Mouse (Mus musculus): ENCODE data around the gene Ercc8.

Gene Ercc8

DNA sequence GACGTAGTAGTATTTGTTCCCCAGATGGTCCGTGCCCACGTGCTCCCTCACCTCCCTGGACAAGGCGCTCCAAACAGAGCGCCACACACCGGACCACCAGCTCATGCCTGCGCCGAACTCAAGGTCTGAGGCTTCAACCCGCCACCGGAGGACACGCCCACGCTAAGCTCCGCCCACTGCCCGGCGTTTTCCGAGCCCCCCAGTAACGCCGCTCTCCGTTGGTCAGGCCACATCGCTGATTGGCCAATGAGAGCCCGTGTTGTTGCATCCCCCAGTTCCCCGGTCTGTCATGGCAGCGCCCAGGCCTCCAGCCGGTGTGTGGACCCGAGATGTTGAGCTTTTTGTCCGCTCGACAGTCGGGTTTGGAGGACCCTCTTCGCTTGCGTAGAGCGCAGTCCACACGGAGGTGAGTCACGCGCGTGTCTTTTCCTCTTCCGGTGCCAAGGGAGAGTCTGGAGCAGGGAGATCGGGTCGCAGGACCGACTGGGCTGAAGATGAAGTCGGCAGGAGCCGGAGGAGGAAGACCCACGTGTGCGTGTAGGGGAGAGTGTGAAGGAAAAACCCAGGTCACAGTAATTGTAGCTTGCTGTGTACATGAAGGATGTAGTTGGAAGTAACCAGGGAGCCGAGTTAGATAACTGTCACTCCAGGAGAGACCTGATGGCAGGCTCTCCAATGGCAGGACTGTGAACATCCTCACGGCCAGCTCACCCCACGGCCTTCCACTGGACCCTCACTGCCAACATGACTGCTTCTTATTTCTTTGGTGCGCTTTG lies at the start of gene Ercc8, which contains the start of gene Ndufaf2:
Gene Ercc8 (plus strand): TSS at position 267 of the 776 bp plus-strand sequence.
Gene Ndufaf2 (minus strand): TSS at position 159 of the 776 bp plus-strand sequence.
- peak; percentile 98 for DNase-seq

DNA sequence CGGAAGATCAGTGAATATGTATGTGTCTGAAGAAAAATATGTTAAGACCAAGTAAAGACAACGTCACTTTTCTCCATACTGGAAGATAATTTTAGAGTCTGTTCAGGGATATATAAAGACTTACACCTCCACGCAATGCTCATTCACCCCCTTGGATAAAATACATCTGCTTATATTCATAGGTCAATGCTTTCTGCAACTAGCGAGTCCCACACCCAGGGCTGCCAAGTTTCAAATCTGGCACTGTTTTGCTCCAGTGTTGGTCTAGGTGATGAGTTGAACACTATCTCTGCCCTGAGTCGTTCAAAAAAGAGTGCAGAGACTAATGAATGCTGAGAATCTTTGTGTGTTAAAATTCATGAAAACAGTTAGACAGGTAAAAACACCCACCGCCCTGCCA lies 47.6 kb upstream of the Ercc8 start:
- DNase-seq = no peak

DNA sequence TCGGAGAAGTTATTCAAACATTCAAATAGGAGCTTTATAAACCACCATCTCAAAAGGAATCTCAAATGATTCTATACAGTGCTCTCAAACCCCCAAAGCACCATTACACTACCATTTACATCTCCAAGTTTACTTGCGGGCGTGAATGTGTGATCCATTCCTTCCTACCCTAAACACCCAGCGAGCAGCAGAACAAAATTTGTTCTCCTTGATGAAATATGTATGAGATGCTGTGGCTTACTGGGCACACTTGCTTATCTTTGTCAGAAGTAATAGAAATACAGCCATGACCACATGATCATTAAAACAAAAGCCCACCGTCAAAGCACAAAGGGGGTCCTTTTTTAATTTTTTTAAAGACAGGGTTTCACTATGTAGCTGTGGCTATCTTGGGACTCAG lies 45.0 kb upstream of the Ercc8 start:
- DNase-seq = no peak

DNA sequence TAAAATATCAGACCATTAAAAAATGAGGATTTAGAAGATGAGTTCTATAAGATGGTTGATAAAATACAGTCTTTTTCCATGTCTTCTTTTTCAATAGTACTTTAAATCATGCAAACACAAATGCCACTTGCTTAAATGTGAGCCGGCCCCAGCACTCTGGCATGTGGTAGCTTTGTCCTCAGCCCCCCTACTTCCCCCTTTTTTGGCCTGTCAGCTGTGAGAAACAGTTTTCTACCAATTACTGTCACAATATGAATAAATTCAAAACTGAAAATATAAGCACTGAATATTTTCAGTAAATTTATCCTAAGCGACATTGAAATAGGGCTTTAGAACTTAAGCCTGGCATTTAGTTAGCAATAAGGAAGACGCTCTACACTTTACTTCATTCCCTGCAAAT lies 44.3 kb upstream of the Ercc8 start:
- no peak for DNase-seq

DNA sequence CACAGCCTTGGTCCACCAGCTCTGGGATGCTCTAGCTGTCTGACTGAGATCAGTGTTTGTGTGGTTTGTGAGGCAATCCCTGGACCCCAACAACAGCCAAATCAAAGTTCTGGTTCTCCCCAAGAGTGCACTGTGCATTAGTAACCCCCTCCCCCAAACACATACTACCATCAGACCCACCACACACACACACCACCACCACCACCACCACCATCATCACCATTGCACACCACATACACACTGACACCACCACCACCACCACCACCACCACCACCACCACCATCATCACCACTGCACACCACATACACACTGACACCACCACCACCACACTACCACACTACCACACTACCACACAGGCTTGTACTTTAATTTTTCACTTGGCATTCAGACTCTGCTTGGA lies 40.9 kb upstream of the Ercc8 start:
- DNase-seq = no peak

DNA sequence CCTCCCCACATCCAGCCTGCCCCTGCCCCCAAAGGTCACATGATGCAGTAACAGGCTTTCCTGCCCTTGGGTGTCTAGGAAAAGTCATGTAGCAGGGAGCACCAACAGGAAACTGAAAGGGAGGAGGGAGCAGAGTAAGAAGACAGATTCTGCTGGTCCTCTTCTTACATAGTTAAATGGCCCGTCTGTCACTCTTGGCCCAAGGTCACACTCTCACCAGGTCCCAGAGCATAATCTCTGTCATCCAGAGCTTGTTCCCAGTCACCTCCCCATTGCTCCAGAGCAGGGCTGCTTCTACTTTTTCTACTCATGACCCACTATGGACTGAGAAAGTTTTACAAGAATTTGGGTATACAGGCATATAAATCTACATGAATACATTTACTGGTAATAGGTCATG lies 40.3 kb upstream of the Ercc8 start:
- peak; percentile 38 to 62 for DNase-seq

DNA sequence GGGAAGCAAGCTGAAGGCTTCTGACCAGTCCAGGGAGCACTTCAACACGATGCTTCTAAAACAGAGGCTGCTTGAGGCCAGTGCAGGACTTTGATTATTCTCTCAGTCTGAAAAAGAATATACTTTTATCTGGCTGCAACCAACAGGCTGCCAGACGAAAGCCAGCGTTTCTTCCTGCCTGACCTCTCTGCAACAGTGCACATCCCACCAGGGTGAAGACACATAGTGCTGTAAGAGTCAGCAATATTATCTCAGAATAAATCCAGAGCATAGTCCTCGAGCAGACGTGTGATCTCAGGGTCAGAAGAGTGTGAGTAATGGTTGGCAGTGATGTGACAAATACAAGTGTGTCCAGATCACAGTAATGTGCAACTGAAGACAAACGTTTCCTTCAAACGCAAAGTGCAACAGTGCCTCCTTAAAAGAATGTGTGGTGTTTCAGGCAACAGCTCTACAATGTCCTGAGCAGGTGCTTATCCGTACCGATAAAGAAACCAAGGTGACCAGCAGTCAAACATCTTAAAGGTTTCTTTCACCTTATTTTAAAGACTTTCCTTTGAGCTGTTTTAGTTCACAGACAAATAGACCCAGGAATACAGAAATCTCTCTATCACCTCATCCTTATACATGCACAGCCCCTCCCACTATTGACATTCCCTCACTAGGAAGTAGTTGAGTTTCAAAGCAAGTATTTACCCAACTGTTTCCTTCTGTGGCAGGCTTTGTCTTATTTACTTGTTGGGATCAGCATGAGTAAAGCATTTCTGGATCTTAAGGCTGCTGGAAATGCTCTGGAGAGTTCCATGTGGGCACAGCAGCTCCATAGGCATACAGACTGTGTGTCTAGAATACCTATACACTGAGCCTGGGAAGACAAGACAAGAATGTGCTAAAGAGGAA lies 38.9 kb upstream of the Ercc8 start:
- no peak for DNase-seq

DNA sequence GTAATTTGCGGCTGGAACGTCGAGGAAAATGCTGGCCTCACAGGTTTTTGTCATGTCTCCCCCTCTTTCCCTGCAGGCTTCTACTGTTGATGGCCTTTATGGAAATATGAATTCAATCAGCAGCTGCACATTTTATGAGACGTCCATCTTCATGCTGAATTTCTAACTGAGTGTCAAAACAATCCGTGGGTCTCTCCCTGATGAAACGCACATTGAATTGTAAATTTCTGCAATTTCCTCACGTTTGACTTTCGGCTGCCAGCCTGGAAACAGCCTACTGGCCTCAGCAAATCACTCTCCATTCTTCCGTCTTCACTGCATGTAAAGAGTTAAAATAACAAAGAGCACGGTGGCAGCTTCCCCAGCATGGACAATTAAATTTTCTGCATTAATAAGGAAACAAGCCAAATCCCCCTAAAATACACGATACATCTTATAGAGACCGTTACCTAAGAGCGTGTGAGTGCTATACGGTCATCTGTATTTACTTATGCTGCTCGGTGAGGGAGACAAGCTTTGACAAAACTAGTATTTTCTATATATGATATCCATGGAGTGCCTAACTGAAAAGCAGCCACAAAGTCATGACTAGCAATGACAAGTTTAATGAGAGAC lies 35.3 kb upstream of the Ercc8 start:
- no peak for DNase-seq

DNA sequence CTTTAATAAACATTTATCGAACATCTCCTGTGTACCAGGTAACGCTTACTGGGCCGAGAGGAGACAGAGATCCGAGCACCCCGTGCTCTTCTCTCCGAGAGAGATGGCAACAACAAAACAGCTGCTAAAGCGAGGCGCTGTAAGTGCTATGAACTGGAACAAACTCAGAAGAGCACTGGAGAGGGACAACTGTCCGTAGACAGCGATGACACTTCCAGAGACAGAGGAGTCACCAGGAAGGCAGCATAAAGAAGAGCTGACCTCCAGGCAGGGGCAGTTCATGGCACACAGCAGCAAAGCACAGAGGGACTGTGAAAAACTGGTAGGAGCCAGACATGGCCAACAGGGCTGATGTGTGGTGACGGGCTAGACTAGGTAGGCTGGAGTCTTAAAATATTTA lies 34.4 kb upstream of the Ercc8 start:
- no peak for DNase-seq

DNA sequence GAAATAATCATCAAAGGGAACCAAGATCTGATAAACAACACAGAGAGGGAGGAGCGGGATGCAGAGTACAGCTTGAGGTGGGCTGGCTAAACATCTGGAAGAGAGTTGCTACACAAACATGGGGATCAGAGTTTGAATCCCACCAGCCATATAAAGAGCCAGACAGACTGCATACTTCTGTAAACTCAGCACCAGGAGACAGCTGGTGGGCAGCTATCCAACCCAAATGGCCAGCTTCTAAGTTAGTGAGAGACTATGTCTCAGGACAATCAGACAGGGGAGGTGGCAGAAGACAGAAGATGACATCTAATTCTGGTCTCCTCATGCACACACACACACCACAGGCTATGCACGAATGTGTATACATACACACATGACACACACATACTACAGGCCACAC lies 32.3 kb upstream of the Ercc8 start:
- DNase-seq = no peak

DNA sequence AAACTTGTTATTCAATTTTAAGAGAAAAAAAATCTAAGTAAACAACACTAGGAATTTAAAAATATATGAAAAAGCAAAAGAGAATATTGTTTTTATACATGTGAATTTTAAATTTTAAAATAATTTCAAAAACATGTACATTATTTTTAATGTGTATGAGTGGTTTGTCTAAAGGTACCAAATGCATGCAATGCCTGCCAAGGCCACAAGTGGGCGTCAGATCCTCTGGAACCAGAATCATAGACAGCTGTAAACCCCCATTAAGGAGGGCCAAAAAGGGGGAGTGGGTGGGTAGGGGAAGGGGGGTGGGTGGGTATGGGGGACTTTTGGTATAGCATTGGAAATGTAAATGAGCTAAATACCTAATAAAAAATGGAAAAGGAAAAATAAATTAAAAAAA lies 31.4 kb upstream of the Ercc8 start:
- DNase-seq = peak; percentile 22 to 59

DNA sequence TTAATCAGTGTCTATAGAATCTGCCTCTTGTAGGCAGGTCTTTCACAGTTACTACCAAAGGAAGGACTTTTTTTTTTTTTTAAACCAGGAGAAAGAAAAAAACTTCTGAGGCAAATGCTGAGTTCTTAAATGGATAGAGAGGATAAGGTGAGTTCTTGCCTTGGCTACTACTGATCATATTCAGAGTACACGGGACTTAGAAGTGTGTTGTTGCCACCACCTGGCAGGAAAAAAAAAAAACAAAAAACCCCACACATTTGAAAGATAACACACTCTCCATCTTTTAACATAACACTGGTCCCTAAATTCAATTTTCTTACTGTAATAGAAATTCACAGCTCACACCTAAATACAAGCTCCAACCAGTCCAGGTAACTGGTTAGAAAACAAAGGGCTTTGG lies 30.6 kb upstream of the Ercc8 start:
- no peak for DNase-seq

DNA sequence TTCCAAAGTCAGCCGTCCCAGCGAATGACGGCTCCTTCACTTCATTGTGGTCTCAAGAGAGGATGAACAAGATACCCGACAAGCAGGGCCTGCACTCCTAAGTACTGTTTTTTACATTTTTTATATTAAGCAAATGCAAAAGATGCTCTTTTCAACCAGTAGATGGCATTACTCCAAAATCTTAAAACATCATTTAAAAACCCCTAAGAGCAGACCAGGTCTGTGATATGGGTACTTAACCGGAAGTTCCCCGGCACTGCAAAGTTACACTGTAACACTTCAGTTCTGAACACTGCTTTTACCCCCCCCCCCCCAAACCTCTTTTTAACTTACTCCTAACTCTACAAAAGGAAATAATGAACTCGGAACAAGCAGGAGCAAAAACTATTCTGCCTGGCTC lies 29.5 kb upstream of the Ercc8 start:
- no peak for DNase-seq

DNA sequence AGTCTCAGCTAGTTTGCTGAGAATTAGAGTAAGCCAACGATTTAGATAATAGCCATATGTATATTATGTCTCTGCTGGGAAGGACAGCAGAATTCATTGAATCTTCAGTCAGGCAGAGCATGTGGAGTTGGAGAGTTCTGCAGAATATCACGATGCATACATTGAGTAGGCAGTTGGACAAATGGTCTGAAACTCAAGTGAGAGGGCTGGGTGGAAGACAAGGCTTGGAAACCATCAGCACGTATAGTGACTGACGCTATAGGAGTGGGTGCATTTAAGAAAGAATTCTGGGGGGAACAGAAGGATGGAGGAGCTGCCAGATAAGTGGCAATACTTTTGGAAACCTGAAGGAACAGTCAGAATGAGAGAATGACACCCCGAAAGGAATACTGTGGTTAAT lies 27.8 kb upstream of the Ercc8 start:
- DNase-seq = no peak

DNA sequence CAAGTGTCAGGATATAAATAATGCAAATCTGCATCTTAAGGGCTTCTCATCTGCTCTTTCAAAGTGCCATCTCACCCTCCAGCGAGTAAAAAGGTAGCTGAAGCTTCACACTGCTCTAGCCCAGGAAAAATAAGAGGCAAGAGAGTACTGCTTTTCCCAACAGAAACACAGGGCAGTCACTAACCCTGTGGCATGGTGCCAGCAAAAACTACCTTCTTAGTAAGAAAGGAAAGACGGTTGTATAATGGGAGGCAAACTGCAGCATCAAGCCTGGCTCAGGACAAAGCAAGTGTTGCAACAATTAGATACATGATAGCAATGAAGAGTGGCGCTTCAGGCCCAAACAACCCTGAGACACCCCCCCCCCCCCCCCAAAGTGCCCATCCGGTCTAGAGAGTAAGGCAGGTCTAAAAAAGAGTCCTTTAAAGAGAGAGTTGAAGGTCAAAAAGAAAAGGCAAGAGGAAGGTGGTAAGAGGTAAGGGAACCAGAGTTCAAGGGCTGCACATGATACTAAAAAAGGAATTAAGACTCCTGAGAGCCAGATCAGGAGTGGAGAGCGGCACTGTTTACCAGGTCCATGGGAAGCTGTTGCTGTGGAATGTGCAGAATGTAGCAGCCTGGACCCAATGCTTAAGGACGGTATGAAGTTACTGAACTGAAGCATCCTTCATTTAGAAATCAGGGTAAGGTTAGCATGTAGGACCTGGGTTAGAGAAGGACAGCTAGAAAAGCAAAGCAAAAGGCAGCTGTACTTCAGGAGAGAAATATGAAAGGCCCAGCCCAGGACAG lies 26.3 kb upstream of the Ercc8 start:
- DNase-seq = no peak

DNA sequence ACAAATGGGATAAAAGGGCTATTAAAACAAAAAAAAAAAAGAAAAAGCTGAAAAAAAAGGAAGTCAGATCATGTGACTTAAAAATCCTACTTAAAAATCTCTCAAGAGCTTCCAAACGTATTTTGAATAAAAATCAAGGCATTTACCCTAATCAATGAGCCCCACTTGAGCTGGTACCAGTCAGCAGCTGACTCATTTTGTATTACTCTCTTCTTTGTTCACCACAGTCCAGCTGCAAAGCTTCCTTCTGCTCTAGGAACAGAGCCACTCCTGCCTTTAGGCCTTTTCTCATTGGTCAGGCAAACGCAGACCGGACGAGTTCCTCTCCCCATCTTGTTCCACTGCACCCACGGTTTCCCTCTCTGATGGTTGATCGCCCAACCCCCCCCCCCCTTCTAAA lies 22.9 kb upstream of the Ercc8 start:
- DNase-seq = no peak

DNA sequence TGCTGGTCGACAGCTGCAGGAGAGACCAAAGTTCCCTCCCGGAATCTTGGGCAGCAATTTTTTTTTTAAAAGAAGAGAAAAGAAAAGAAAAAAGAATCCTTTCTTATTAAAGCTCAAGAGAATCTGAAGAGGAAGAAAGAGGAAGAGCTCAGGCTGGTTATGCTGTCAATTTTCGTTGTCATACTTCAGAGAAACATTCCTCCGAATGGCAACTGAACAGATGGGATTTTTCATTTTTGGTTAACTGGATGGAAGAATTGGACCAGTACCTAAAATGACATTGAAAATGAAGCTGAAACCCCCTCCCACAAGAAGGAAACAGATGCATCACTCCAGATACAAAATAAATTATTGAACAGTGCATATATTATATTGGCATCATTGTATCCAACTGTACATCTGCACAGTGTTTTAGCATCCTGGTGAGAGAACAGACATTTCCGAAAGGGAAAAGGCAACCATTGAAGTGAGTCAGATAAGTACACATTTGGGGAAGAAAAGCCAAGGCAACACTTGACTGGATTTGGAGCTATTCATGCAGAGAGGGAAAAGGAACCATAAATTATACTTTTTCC lies 20.0 kb upstream of the Ercc8 start:
- DNase-seq = no peak

DNA sequence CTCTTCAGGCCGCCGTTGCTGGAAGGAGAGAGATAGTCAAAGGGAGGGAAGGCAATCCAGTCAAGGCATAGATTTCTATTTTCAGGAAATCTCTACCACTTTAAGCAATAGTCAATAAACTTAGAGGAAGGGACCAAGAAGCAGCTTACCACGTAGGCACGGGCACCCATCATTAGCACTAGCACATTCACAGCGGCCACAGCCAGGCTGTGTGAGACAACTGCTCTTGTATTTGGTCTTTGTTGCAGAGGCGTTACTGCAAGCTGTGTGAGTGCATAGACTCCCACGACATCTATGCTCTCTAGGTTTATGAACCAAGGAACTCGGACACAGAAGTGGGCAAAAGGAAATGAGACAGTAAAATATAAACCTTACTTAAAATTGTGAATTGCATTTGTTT lies 14.4 kb upstream of the Ercc8 start:
- no peak for DNase-seq

DNA sequence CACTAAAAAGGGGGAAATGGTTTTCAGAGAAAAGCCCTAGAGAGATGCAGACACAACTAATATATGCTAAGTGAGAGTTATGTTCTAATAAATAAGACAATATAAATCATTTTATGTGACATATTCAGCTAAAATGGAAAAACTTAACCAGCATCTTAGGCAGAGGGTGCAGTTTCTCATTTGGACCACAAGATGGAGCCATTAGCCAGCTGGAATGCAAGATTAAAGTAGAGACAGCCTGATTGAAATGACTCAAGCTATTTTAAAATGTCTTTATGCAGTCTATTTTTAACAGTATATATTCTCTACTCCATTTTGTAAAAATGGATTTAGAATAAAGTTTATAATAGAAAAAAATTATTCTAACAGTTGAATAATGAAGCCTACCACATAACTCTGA lies 6.7 kb upstream of the Ercc8 start:
- no peak for DNase-seq

DNA sequence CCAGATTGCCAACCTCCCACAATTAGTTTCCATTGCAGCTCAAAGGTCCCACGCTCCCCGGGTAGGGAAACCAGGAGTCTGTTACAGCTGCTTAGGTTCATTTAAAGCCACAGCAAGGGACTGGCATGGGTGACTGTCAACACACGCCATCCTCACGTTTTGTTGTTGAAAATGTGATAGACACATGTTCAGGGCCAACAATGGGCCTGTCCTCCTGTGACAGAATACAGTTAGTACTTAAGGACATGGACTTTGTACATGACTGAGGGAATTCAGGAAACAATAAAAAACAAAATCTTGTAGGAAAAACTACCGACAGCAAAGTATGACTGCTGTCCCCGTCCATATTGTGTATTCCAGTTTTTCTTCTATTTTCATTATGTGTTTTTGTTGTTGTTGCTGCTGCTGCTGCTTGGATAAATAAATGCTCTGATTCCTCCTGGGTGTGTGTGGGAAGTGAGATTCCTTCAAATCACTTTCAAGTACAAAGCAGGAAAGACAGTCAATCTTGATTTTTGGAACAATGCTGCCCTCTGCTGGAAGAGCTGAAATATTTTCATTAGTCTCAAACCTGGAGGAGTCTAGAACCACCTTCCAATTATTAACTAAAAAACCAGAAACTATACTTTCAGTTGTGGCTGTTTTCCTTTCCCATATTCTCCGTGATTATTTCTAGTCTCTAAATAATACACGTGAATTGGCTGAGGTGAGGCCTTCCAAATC lies 5.7 kb upstream of the Ercc8 start:
- DNase-seq = peak; percentile 45 to 75

DNA sequence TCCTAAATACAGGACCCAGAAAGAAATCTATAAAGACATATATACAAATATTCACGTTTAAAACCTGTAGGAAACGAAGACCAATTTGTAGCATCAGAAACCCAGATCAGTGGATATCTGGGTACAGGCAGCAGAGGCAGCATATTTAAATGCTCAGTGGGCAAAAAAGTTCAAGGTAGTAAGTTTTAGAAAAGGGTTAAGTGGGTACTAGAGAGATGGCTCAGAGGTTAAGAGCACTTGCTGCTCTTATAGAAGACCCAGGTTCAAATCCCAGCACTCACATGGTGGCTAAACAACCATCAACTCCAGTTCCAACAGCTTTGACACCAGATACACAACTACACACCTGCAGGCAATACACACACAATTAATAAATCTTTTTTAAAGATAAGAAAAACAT lies 1.4 kb upstream of the Ercc8 start:
- no peak for DNase-seq
